Mouse (Mus musculus) lung, adult 18-20 months (tissue): Measurements from ENCODE around the gene Gm26566.
A peak's percentile ranks its signal among the peaks of the same experiment; 100 is the strongest.

ENCODE experiments used
- DNase-seq, 2 experiments: peaks; one replicate each; pipeline ENCODE4 v3.0.0; 2022; ENCODE audit warnings: mixed read lengths in 2 of 2

Gm26566 gene

GRCm38 (mm10) chr4:88721791-88722721 is at the start of gene Gm26566, which contains the start of gene Klhl9:
Gm26566 (plus strand) TSS chr4:88721805.
Klhl9 (minus strand) TSS chr4:88722465.
- DNase-seq: peak; percentile 91 to 93

GRCm38 (mm10) chr4:88676824-88677223 is 44.8 kb upstream of the Gm26566 start, which contains the start of gene Ifna16:
Ifna16 (minus strand) TSS chr4:88676924.
- DNase-seq: no peak

GRCm38 (mm10) chr4:88680362-88680761 is 41.2 kb upstream of the Gm26566 start:
- DNase-seq: peak in 1 of 2 experiments; percentile 4

GRCm38 (mm10) chr4:88681353-88681752 is 40.3 kb upstream of the Gm26566 start:
- DNase-seq: no peak

GRCm38 (mm10) chr4:88683812-88684211 is 37.8 kb upstream of the Gm26566 start, which contains the start of gene Ifna2:
Ifna2 (minus strand) TSS chr4:88683912.
- no peak for DNase-seq

- DNase-seq: no peak
These were observed 30.3 kb upstream of the Gm26566 start, which contains the start of gene Ifnab for GRCm38 (mm10) chr4:88691259-88691658. Ifnab (minus strand) TSS chr4:88691359.

- no peak for DNase-seq
These were observed 29.1 kb upstream of the Gm26566 start for GRCm38 (mm10) chr4:88692537-88692936.

GRCm38 (mm10) chr4:88693392-88693791 is 28.2 kb upstream of the Gm26566 start:
- no peak for DNase-seq

GRCm38 (mm10) chr4:88696237-88696884 is 25.2 kb upstream of the Gm26566 start:
- peak; percentile 64 to 76 for DNase-seq

GRCm38 (mm10) chr4:88697108-88697507 is 24.5 kb upstream of the Gm26566 start:
- no peak for DNase-seq

- no peak for DNase-seq
These were observed 23.9 kb upstream of the Gm26566 start for GRCm38 (mm10) chr4:88697753-88698152.

GRCm38 (mm10) chr4:88698781-88699180 is 22.8 kb upstream of the Gm26566 start:
- no peak for DNase-seq

GRCm38 (mm10) chr4:88699301-88699700 is 22.3 kb upstream of the Gm26566 start:
- no peak for DNase-seq

GRCm38 (mm10) chr4:88705924-88706323 is 15.7 kb upstream of the Gm26566 start:
- no peak for DNase-seq

GRCm38 (mm10) chr4:88707128-88707826 is 14.3 kb upstream of the Gm26566 start:
- DNase-seq: no peak

- no peak for DNase-seq
These were observed 7.3 kb upstream of the Gm26566 start for GRCm38 (mm10) chr4:88714281-88714680.

- DNase-seq: no peak
These were observed 6.5 kb upstream of the Gm26566 start for GRCm38 (mm10) chr4:88715059-88715458.

GRCm38 (mm10) chr4:88718715-88719114 is 2.9 kb upstream of the Gm26566 start:
- DNase-seq: no peak

- DNase-seq: peak in 1 of 2 experiments; percentile 40
These were observed 2.0 kb downstream of the Gm26566 start for GRCm38 (mm10) chr4:88723497-88724090.

- DNase-seq: no peak
These were observed 5.1 kb downstream of the Gm26566 start for GRCm38 (mm10) chr4:88726727-88727126.

GRCm38 (mm10) chr4:88727324-88727723 is 5.7 kb downstream of the Gm26566 start:
- DNase-seq: peak; percentile 31 to 46

- peak; percentile 60 to 69 for DNase-seq
These were observed 16.9 kb downstream of the Gm26566 start for GRCm38 (mm10) chr4:88738480-88738879.
